Mouse (Mus musculus) E14TG2a.4 (cell line): Measurements from ENCODE around the gene Zfp853.

Source experiments
- H3K27me3 ChIP-seq: 2 replicates; pipeline ENCODE4 v1.6.1; 2014; ENCODE audit warnings: low read length, control low read depth; ENCODE audit not compliant: insufficient read depth
- H3K36me3 ChIP-seq: 2 replicates; pipeline ENCODE4 v1.6.1; 2014; ENCODE audit warnings: low read length, control low read depth; ENCODE audit not compliant: insufficient read depth
- H3K4me1 ChIP-seq: replicated peaks from 2 replicates; pipeline ENCODE4 v1.6.1; 2014; ENCODE audit warnings: low read depth, low read length, control low read depth
- H3K4me3 ChIP-seq: replicated peaks from 2 replicates; pipeline ENCODE4 v1.5.1; 2014; ENCODE audit warnings: mild to moderate bottlenecking, low read length
- H3K9me3 ChIP-seq: 2 replicates; pipeline ENCODE4 v1.6.1; 2014; ENCODE audit warnings: low read length, control low read depth
- CTCF ChIP-seq: conservative IDR thresholded peaks from 2 replicates; pipeline ENCODE4 v1.5.1; 2014; ENCODE audit warnings: low read length
- NANOG ChIP-seq: IDR thresholded peaks from 2 replicates; pipeline ENCODE4 v1.6.1; 2014; ENCODE audit warnings: borderline replicate concordance, low read length, mixed read lengths
- POU5F1 ChIP-seq: IDR thresholded peaks from 2 replicates; pipeline ENCODE4 v1.6.1; 2014; ENCODE audit warnings: low read length, borderline replicate concordance

The Zfp853 gene

DNA sequence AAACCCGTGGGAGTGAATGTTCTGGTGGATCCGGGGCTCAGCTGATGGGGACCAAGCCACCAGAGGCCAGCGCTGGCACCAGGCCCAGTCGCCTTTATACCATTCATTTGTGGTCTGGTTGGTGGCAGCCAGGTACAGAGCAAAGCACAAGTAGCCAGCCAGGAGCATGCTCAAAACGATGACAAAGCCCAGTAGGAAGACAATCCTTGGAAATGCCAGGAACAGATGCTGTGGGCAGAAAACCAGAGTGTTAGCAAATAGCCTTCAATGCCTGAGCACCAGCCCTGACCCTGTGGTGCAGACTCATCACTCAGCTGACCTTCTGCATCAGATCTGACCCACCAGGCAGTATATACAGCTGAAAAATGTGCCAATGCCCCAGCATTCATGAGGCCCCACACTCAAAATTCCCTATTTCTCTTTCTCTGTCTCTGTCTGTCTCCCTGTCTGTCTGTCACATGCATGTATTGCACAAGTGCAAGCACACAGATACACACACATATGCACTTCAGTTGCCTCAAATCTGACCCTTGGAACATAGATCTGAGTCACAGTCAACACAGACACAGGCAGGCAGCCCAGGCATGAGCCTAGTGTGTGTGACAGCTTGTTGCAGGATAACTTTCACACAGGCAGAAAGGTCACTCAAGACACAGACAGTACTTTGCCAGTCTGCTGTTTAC is 23.3 kb upstream of the Zfp853 start:
- H3K9me3 ChIP-seq: no peaks in the 10 kb centered on the region
- peaks cover 71% of the 10 kb centered on the region for H3K36me3 ChIP-seq
- H3K27me3 ChIP-seq: peaks cover 8% of the 10 kb centered on the region
- H3K4me3 ChIP-seq: no peak overlapping the region
- H3K4me1 ChIP-seq: peaks cover 43% of the 10 kb centered on the region
- no peak for TF ChIP-seq POU5F1
- TF ChIP-seq NANOG: no peak
- TF ChIP-seq CTCF: no peak

DNA sequence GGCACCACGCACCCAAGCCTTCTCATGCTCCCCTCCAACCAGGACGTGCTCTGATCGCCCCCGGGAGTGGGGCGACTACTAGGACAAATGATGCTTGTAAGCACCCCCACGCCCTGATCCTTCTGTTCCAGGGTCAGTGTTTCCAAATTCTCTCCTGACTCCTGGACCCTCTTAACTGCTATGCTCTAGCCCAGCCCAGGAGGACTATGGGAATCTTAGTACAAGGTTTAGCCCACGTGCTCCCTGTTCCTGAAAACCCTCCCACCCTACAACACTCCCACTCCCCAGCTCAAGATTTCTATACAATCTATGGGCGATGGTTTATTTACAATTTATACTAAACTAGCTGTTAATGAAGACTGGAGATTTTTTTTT is 22.1 kb upstream of the Zfp853 start:
- no peaks in the 10 kb centered on the region for H3K9me3 ChIP-seq
- TF ChIP-seq CTCF: peak; percentile 11; the same call in 1 of the 2 replicates
- TF ChIP-seq POU5F1: no peak

GRCm38 (mm10) chr5:143314730-143315513 is 21.5 kb upstream of the Zfp853 start, which contains the start of gene E130309D02Rik:
E130309D02Rik (minus strand) TSS chr5:143315360.
- Histone ChIP-seq H3K9me3 (no peaks in the 10 kb centered on the region), H3K36me3 (peaks cover 70% of the 10 kb centered on the region), H3K4me3 (peak within 1 kb of the TSS; percentile 94), H3K27me3 (peaks cover 8% of the 10 kb centered on the region), H3K4me1 (peaks cover 61% of the 10 kb centered on the region)
- TF ChIP-seq CTCF: no peak
- no peak for TF ChIP-seq POU5F1
- TF ChIP-seq NANOG: no peak

More for the DNA sequence above, 22.1 kb upstream of the Zfp853 start:
- Histone ChIP-seq H3K36me3 (peaks cover 70% of the 10 kb centered on the region), H3K4me1 (peaks cover 55% of the 10 kb centered on the region), H3K4me3 (peak overlapping the region; percentile 94), H3K27me3 (peaks cover 8% of the 10 kb centered on the region)

GRCm38 (mm10) chr5:143314183-143314729 is 20.8 kb upstream of the Zfp853 start:
- Histone ChIP-seq H3K4me1 (peaks cover 66% of the 10 kb centered on the region), H3K9me3 (no peaks in the 10 kb centered on the region), H3K27me3 (peaks cover 8% of the 10 kb centered on the region), H3K36me3 (peaks cover 70% of the 10 kb centered on the region), H3K4me3 (peak overlapping the region; percentile 94)
- no peak for TF ChIP-seq NANOG

DNA sequence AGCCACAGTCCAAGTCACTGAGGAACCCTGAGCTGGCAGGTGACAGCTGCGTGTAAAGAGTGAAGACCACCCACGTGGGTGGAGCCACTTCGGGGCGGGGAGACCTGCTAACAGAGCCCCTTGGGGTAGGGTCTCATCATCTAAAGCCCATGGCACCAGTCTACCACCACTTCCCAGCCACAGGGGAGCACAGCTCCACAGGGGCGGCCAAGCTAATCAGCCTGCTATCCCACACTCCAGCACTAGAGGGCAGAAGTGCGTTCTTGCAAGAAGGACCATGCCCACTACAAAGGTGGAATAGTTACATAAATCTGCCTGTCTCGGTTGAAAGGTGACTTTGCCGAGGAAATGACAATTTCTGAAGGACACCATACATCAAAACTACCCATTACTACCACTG is 18.5 kb upstream of the Zfp853 start:
- H3K4me3 ChIP-seq: peak overlapping the region; percentile 62
- no peaks in the 10 kb centered on the region for H3K9me3 ChIP-seq
- H3K4me1 ChIP-seq: peaks cover 76% of the 10 kb centered on the region
- peaks cover 8% of the 10 kb centered on the region for H3K27me3 ChIP-seq
- H3K36me3 ChIP-seq: peaks cover 70% of the 10 kb centered on the region
- no peak for TF ChIP-seq NANOG
- no peak for TF ChIP-seq POU5F1
- TF ChIP-seq CTCF: peak; percentile 94

DNA sequence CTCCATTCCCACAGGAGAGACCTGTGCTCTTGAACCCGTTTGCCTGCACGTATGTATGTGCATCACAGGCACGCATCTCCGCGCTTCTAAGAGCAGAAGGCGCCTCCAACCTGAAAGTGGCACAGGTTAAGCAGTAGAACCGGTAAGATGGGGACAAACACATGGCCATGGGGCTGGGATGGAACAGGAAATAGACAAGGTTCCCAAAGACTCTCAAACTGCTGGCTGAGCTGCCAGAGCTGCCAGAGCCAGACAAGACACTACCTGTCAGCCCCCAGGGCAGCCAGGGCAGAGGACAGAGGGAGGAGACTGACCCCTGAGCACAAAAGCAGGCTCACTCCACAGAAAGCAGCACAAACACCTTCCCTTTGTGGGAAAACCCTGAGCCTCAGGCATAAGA is 16.5 kb upstream of the Zfp853 start:
- Histone ChIP-seq H3K27me3 (peaks cover 8% of the 10 kb centered on the region), H3K9me3 (no peaks in the 10 kb centered on the region), H3K4me3 (no peak overlapping the region), H3K4me1 (peaks cover 66% of the 10 kb centered on the region), H3K36me3 (peaks cover 79% of the 10 kb centered on the region)
- TF ChIP-seq NANOG (no peak), POU5F1 (no peak), CTCF (no peak)

DNA sequence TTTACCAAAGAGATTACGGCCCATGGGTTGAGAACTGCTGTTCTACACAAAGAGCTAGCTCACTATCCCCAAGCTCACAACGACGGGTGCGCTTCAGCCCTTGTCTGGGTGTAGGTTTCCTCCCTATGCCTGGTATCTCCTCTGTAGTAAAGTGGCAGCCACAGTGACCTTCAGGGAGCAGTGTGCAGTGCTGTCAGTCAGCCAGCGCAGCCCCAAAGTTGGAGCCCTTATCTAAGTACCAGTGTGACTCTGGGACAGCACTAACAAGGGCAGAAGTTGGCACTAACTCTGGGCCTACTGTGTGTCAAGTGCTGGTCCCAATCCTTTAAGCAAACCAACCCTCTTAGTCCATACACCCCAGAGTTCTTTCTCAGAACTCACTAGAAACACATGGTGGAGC is 15.4 kb upstream of the Zfp853 start:
- Histone ChIP-seq H3K27me3 (peaks cover 3% of the 10 kb centered on the region; the same call in 1 of the 2 replicates), H3K4me1 (peaks cover 59% of the 10 kb centered on the region), H3K36me3 (peaks cover 87% of the 10 kb centered on the region), H3K4me3 (no peak overlapping the region), H3K9me3 (no peaks in the 10 kb centered on the region)
- TF ChIP-seq CTCF (no peak), POU5F1 (no peak), NANOG (no peak)

GRCm38 (mm10) chr5:143304251-143304650 is 10.8 kb upstream of the Zfp853 start:
- H3K27me3 ChIP-seq: no peaks in the 10 kb centered on the region
- H3K9me3 ChIP-seq: no peaks in the 10 kb centered on the region
- TF ChIP-seq NANOG (no peak), CTCF (no peak), POU5F1 (no peak)
- H3K36me3 ChIP-seq: peaks cover 87% of the 10 kb centered on the region
- no peak overlapping the region for H3K4me3 ChIP-seq
- H3K4me1 ChIP-seq: peaks cover 38% of the 10 kb centered on the region
